Mouse (Mus musculus) MEL (cell line): Measurements from ENCODE around the gene Fahd1. TPM values are rescaled to one million over a fixed set of nuclear protein-coding genes. Genes with fewer than 3 reads are reported as not detected.

Experiments
- DNase-seq: peaks from one replicate; pipeline ENCODE4 v3.0.0; 2011; ENCODE audit warnings: low read depth, low spot score
- H3K27ac ChIP-seq: 2 replicates; pipeline ENCODE4 v1.5.1; 2012; ENCODE audit warnings: low read depth, mild to moderate bottlenecking, control low read depth, low read length, moderate library complexity; ENCODE audit not compliant: control insufficient read depth
- H3K27me3 ChIP-seq, 2 experiments: fragments of 150-350 bp in 1 of 2; sonication (generic) in 1 of 2; 2 replicates each; pipeline ENCODE4 v1.6.1; 2012; ENCODE audit warnings: low read length in 2 of 2, mild to moderate bottlenecking in 2 of 2, improper control_type of control experiment in 1 of 2, moderate library complexity in 1 of 2; ENCODE audit not compliant: insufficient read depth in 2 of 2, control insufficient read depth in 1 of 2
- H3K36me3 ChIP-seq, 2 experiments: 2 replicates each; pipeline ENCODE4 v1.6.1; 2012 to 2014; ENCODE audit warnings: low read length in 2 of 2, improper control_type of control experiment in 1 of 2, inconsistent platforms in 1 of 2, mild to moderate bottlenecking in 1 of 2; ENCODE audit not compliant: insufficient read depth in 2 of 2, control insufficient read depth in 1 of 2
- H3K4me1 ChIP-seq, 2 experiments: fragments of 150-350 bp in 1 of 2; sonication (generic) in 1 of 2; 2 replicates each; pipeline ENCODE4 v1.6.1; 2012; ENCODE audit warnings: low read length in 2 of 2, improper control_type of control experiment in 1 of 2, mild to moderate bottlenecking in 1 of 2; ENCODE audit not compliant: insufficient read depth in 2 of 2, control insufficient read depth in 1 of 2
- H3K4me3 ChIP-seq, 2 experiments: fragments of 150-350 bp in 1 of 2; sonication (generic) in 1 of 2; 2 replicates each; pipeline ENCODE4 v1.5.1; 2012; ENCODE audit warnings: low read depth in 2 of 2, low read length in 2 of 2, mild to moderate bottlenecking in 2 of 2, moderate library complexity in 2 of 2, control low read depth in 1 of 2, improper control_type of control experiment in 1 of 2; ENCODE audit not compliant: control insufficient read depth in 1 of 2, insufficient read depth in 1 of 2
- H3K79me2 ChIP-seq: 2 replicates; pipeline ENCODE4 v1.6.1; 2012; ENCODE audit warnings: mild to moderate bottlenecking, low read length, moderate library complexity; ENCODE audit not compliant: control insufficient read depth, poor library complexity, insufficient read depth
- H3K9ac ChIP-seq: 2 replicates; pipeline ENCODE4 v1.6.1; 2012; ENCODE audit warnings: low read depth, mild to moderate bottlenecking, control low read depth, low read length, moderate library complexity; ENCODE audit not compliant: control insufficient read depth, poor library complexity, severe bottlenecking
- H3K9me3 ChIP-seq: fragments of 150-350 bp; sonication (generic); replicated peaks from 2 replicates; pipeline ENCODE4 v1.6.1; 2012; ENCODE audit warnings: mild to moderate bottlenecking, low read length, improper control_type of control experiment, moderate library complexity; ENCODE audit not compliant: insufficient read depth
- BHLHE40 ChIP-seq: IDR thresholded peaks from 2 replicates; pipeline ENCODE4 v1.6.1; 2012; ENCODE audit warnings: low read depth, mild to moderate bottlenecking, inconsistent platforms, low read length, improper control_type of control experiment, borderline replicate concordance
- CHD1 ChIP-seq: IDR thresholded peaks from 2 replicates; pipeline ENCODE4 v1.6.1; 2012; ENCODE audit warnings: low read depth, mild to moderate bottlenecking, inconsistent platforms, low read length, improper control_type of control experiment
- CHD2 ChIP-seq: IDR thresholded peaks from 2 replicates; pipeline ENCODE4 v1.6.1; 2011; ENCODE audit warnings: low read length, improper control_type of control experiment
- CTCF ChIP-seq, 3 experiments: IDR thresholded peaks in 2 of 3; conservative IDR thresholded peaks in 1 of 3; 2 replicates each; pipeline ENCODE4 v1.5.1; 2011 to 2012; ENCODE audit warnings: low read length in 3 of 3, low read depth in 2 of 3, mild to moderate bottlenecking in 2 of 3, improper control_type of control experiment in 1 of 3, inconsistent platforms in 1 of 3, mixed read lengths in 1 of 3, moderate library complexity in 1 of 3; ENCODE audit not compliant: control insufficient read depth in 1 of 3, insufficient read depth in 1 of 3, poor library complexity in 1 of 3, severe bottlenecking in 1 of 3
- E2F4 ChIP-seq: IDR thresholded peaks from 2 replicates; pipeline ENCODE4 v1.6.1; 2011; ENCODE audit warnings: low read depth, low read length, improper control_type of control experiment, borderline replicate concordance
- ELF1 ChIP-seq: IDR thresholded peaks from 2 replicates; pipeline ENCODE4 v1.6.1; 2014; ENCODE audit warnings: low read depth, mild to moderate bottlenecking, inconsistent platforms, low read length, improper control_type of control experiment, moderate library complexity
- EP300 ChIP-seq, 2 experiments: IDR thresholded peaks; 2 replicates each; pipeline ENCODE4 v1.6.1; 2011; ENCODE audit warnings: improper control_type of control experiment in 2 of 2, low read length in 2 of 2, low read depth in 1 of 2, mild to moderate bottlenecking in 1 of 2
- ETS1 ChIP-seq: IDR thresholded peaks from 2 replicates; pipeline ENCODE4 v1.6.1; 2012; ENCODE audit warnings: low read depth, mild to moderate bottlenecking, inconsistent platforms, low read length, improper control_type of control experiment, moderate library complexity
- GABPA ChIP-seq: IDR thresholded peaks from 2 replicates; pipeline ENCODE4 v1.6.1; 2012; ENCODE audit warnings: low read depth, mild to moderate bottlenecking, inconsistent platforms, low read length, improper control_type of control experiment, moderate library complexity
- HCFC1 ChIP-seq: IDR thresholded peaks from 2 replicates; pipeline ENCODE4 v1.6.1; 2012; ENCODE audit warnings: low read depth, mild to moderate bottlenecking, inconsistent platforms, low read length, improper control_type of control experiment, moderate library complexity
- JUND ChIP-seq: IDR thresholded peaks from 2 replicates; pipeline ENCODE4 v1.6.1; 2011; ENCODE audit warnings: low read depth, mild to moderate bottlenecking, improper control_type of control experiment, low read length
- KAT2A ChIP-seq: conservative IDR thresholded peaks from 2 replicates; pipeline ENCODE4 v1.6.1; 2012; ENCODE audit warnings: low read depth, low read length, improper control_type of control experiment, inconsistent platforms
- MAFK ChIP-seq: IDR thresholded peaks from 2 replicates; pipeline ENCODE4 v1.6.1; 2011; ENCODE audit warnings: low read depth, mild to moderate bottlenecking, low read length, improper control_type of control experiment, borderline replicate concordance
- MEF2A ChIP-seq: IDR thresholded peaks from 2 replicates; pipeline ENCODE4 v1.6.1; 2014; ENCODE audit warnings: low read depth, mild to moderate bottlenecking, inconsistent platforms, low read length, improper control_type of control experiment; ENCODE audit not compliant: poor library complexity, insufficient replicate concordance, severe bottlenecking; ENCODE audit errors: extremely low read depth
- MYB ChIP-seq: IDR thresholded peaks from 2 replicates; pipeline ENCODE4 v1.6.1; 2011; ENCODE audit warnings: mild to moderate bottlenecking, low read depth, low read length, improper control_type of control experiment
- MYC ChIP-seq: IDR thresholded peaks from 2 replicates; pipeline ENCODE4 v1.6.1; 2011; ENCODE audit warnings: low read depth, mild to moderate bottlenecking, low read length, improper control_type of control experiment, moderate library complexity
- NELFE ChIP-seq: IDR thresholded peaks from 2 replicates; pipeline ENCODE4 v1.6.1; 2011; ENCODE audit warnings: low read depth, low read length, improper control_type of control experiment
- NRF1 ChIP-seq: IDR thresholded peaks from 2 replicates; pipeline ENCODE4 v1.6.1; 2014; ENCODE audit warnings: low read depth, mild to moderate bottlenecking, inconsistent platforms, low read length, improper control_type of control experiment, moderate library complexity; ENCODE audit not compliant: poor library complexity, insufficient read depth, severe bottlenecking
- POLR2A ChIP-seq, 2 experiments: IDR thresholded peaks; 2 replicates each; pipeline ENCODE4 v1.6.1; 2011 to 2012; ENCODE audit warnings: low read length in 2 of 2, mild to moderate bottlenecking in 2 of 2, control low read depth in 1 of 2, improper control_type of control experiment in 1 of 2, low read depth in 1 of 2, moderate library complexity in 1 of 2; ENCODE audit not compliant: control insufficient read depth in 1 of 2, insufficient read depth in 1 of 2, poor library complexity in 1 of 2
- POLR2AphosphoS5 ChIP-seq: IDR thresholded peaks from 2 replicates; pipeline ENCODE4 v1.6.1; 2012; ENCODE audit warnings: low read depth, borderline replicate concordance, mild to moderate bottlenecking, inconsistent platforms, low read length, moderate library complexity, mixed read lengths
- RAD21 ChIP-seq: IDR thresholded peaks from 2 replicates; pipeline ENCODE4 v1.6.1; 2011; ENCODE audit warnings: mild to moderate bottlenecking, low read depth, low read length, improper control_type of control experiment
- RCOR1 ChIP-seq: IDR thresholded peaks from 2 replicates; pipeline ENCODE4 v1.6.1; 2012; ENCODE audit warnings: low read depth, mild to moderate bottlenecking, inconsistent platforms, low read length, improper control_type of control experiment
- SMC3 ChIP-seq: IDR thresholded peaks from 2 replicates; pipeline ENCODE4 v1.6.1; 2011; ENCODE audit warnings: low read depth, low read length, improper control_type of control experiment
- TAL1 ChIP-seq: IDR thresholded peaks from 2 replicates; pipeline ENCODE4 v1.6.1; 2012; ENCODE audit warnings: mild to moderate bottlenecking, inconsistent platforms, low read length, moderate library complexity, mixed read lengths
- TBP ChIP-seq: IDR thresholded peaks from 2 replicates; pipeline ENCODE4 v1.8.0; 2011; ENCODE audit warnings: low read depth, low read length, improper control_type of control experiment
- UBTF ChIP-seq: IDR thresholded peaks from 2 replicates; pipeline ENCODE4 v1.6.1; 2012; ENCODE audit warnings: low read depth, mild to moderate bottlenecking, inconsistent platforms, low read length, improper control_type of control experiment, moderate library complexity, borderline replicate concordance; ENCODE audit not compliant: insufficient read depth
- USF1 ChIP-seq: IDR thresholded peaks from 2 replicates; pipeline ENCODE4 v1.6.1; 2014; ENCODE audit warnings: low read depth, mild to moderate bottlenecking, inconsistent platforms, low read length, improper control_type of control experiment, moderate library complexity
- ZC3H11A ChIP-seq: IDR thresholded peaks from 2 replicates; pipeline ENCODE4 v1.6.1; 2012; ENCODE audit warnings: low read depth, mild to moderate bottlenecking, inconsistent platforms, low read length, improper control_type of control experiment
- ZKSCAN1 ChIP-seq: IDR thresholded peaks from 2 replicates; pipeline ENCODE4 v1.6.1; 2012; ENCODE audit warnings: low read depth, mild to moderate bottlenecking, inconsistent platforms, low read length, improper control_type of control experiment, moderate library complexity
- ZNF384 ChIP-seq: IDR thresholded peaks from 2 replicates; pipeline ENCODE4 v1.6.1; 2012; ENCODE audit warnings: low read depth, mild to moderate bottlenecking, inconsistent platforms, low read length, improper control_type of control experiment
- polyA plus RNA-seq, 2 experiments: library from polyadenylated mRNA; stranded (reverse) in 1 of 2; unstranded in 1 of 2; fragments of >175 nt in 1 of 2; fragments of >200 nt in 1 of 2; gene quantifications; 2 replicates each; pipeline versions ENCODE4 v1.2.1 to v1.2.4; 2012; ENCODE audit warnings: low replicate concordance in 2 of 2, low read depth in 1 of 2; ENCODE audit not compliant: insufficient read length in 2 of 2, insufficient read depth in 1 of 2, missing spikeins in 1 of 2
- total RNA-seq: library from RNA; depleted of rRNA; stranded (reverse); fragments of 300-350 nt; gene quantifications from 2 replicates; pipeline ENCODE4 v1.2.3, GENCODE M21; 2012

Fahd1 gene
- total and polyA plus RNA-seq, 3 experiments, result 2.7 to 4.7 TPM; not detected in 1

DNA sequence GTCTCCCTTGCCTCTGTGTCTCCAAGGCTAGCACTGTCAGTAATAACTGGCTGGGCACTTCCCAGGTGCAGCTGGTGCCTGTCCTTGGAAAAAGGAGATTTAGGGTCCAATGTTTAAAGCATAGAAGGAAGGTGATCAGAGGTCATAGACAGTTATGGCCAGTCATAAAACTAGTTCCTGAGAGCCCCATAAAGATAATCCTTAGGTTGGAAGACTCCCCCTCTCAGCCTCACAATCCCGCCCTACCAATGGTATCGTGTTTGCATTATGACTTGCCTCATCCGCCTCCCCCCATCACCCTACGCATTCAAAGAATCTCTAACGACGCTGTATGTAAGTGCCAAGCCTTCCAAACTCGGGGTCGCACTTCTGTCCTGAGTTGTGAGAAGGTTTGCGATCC is 5.6 kb downstream of the Fahd1 start:
- peaks cover 0 to 6% of the 10 kb centered on the region in 2 experiments; a peak in 2 of 4 replicates for H3K27me3 ChIP-seq
- peaks cover 0 to 8% of the 10 kb centered on the region in 2 experiments; a peak in 2 of 4 replicates for H3K4me1 ChIP-seq
- no peak overlapping the region for H3K4me3 ChIP-seq
- H3K79me2 ChIP-seq, result peaks cover under 1% of the 10 kb centered on the region; the same call in 1 of the 2 replicates
- H3K9ac ChIP-seq, result no peak overlapping the region
- no peak overlapping the region for H3K27ac ChIP-seq
- TF ChIP-seq ZC3H11A, result no peak
- TF ChIP-seq KAT2A, result no peak
- TF ChIP-seq GABPA, result no peak
- no peak for TF ChIP-seq MYC
- no peak for TF ChIP-seq TAL1
- TF ChIP-seq NELFE, result no peak
- no peak for TF ChIP-seq CHD2
- TF ChIP-seq EP300 (IDR thresholded peaks at IDR 0.05; ENCODE audit: low read depth in 1 of 2, low read length in 2 of 2), result no peak
- no peaks in the 10 kb centered on the region for H3K9me3 ChIP-seq
- peaks cover 0 to 7% of the 10 kb centered on the region in 2 experiments; a peak in 2 of 4 replicates for H3K36me3 ChIP-seq
- DNase-seq, result no peak

DNA sequence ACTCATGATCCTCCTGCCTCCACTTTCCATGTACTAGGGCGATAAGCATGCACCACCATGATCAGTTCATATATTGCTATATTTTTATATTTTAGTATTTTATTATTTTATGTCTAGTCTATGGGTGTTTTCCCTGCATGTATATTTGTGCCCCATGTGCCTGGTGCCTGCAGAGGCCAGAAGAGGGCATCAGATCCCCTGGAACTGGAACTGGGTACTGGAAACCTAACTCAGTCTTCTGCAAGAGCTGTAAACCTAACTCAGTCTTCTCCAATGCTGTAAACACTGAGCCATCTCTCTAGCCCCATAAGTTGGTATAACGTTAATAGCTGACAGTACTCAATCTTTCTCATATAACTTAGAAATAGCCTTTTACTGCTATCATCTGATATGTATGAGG is 7.5 kb downstream of the Fahd1 start:
- DNase-seq, result peak; percentile 31
- no peaks in the 10 kb centered on the region for H3K36me3 ChIP-seq
- H3K27ac ChIP-seq, result no peak overlapping the region
- no peak overlapping the region for H3K9ac ChIP-seq
- no peak overlapping the region for H3K4me3 ChIP-seq
- H3K79me2 ChIP-seq, result no peaks in the 10 kb centered on the region
- peaks cover under 1 to 14% of the 10 kb centered on the region in 2 experiments; a peak in 2 of 4 replicates for H3K27me3 ChIP-seq
- no peaks in the 10 kb centered on the region for H3K4me1 ChIP-seq
- no peaks in the 10 kb centered on the region for H3K9me3 ChIP-seq
- TF ChIP-seq CHD1 (no peak), KAT2A (no peak), BHLHE40 (no peak), RAD21 (peak; percentile 58), ZKSCAN1 (no peak), MYC (no peak), MAFK (no peak), POLR2AphosphoS5 (no peak), ETS1 (no peak), USF1 (no peak), ZNF384 (no peak), HCFC1 (no peak), EP300 (IDR thresholded peaks at IDR 0.05; ENCODE audit: low read depth in 1 of 2, low read length in 2 of 2) (no peak), RCOR1 (no peak), SMC3 (peak; percentile 41; the same call in 1 of the 2 replicates), POLR2A (IDR thresholded peaks at IDR 0.05; ENCODE audit: control insufficient read depth in 1 of 2, insufficient read depth in 1 of 2, low read depth in 1 of 2, low read length in 2 of 2, poor library complexity in 1 of 2) (no peak), MEF2A (no peak), NELFE (no peak), ZC3H11A (peak; percentile 23; the same call in 1 of the 2 replicates), E2F4 (no peak), JUND (no peak), ELF1 (no peak), NRF1 (no peak), CTCF (IDR thresholded peaks at IDR 0.05 in 2 of 3, conservative IDR thresholded peaks at IDR 0.05 in 1 of 3; ENCODE audit: control insufficient read depth in 1 of 3, insufficient read depth in 1 of 3, low read depth in 2 of 3, low read length in 3 of 3, poor library complexity in 1 of 3, severe bottlenecking in 1 of 3) (peak; percentile 6 to 54 (median 51); a peak in 4 of 6 replicates), TBP (no peak), CHD2 (no peak), UBTF (no peak), GABPA (no peak), MYB (no peak)
